Mouse (Mus musculus) left cerebral cortex, postnatal 36 days (tissue): ENCODE results near the gene Gm20547. TPM values are rescaled to one million over a fixed set of nuclear protein-coding genes. Genes with fewer than 3 reads are reported as not detected.

Experiments
- DNase-seq, 2 experiments: peaks; one replicate each; pipeline ENCODE4 v3.0.0; 2021 to 2022; ENCODE audit warnings: low spot score in 2 of 2, mixed read lengths in 1 of 2
- intact Hi-C: fragments of 180-260 bp; cut with DNase I; formaldehyde crosslinking; loops from one replicate; pipeline ENCODE4 v1.15.1; 2025
- total RNA-seq, 2 experiments: library from RNA; stranded (reverse); gene quantifications; 2 replicates each; pipeline ENCODE4 v1.2.3; 2021

Gene Gm20547
- total RNA-seq, 2 experiments from 2014 or later: not detected

- intact Hi-C loops: loop anchor here (5.0 kb wide), 3 partner anchors 54 to 339 kb away; partner anchors contain the start of genes Nfkbil1, Ppt2 and Prrt1
- DNase-seq: peak; percentile 86 to 90
These were observed 16.3 kb upstream of the Gm20547 start, which contains the start of the genes C2 and Ehmt2 for GRCm38 (mm10) chr17:34898160-34898586. Gene C2, minus strand, starts transcription at chr17:34898265. Gene Ehmt2, plus strand, starts transcription at chr17:34898469.

- intact Hi-C loops: loop anchor here (5.0 kb wide), 3 partner anchors 55 to 340 kb away; partner anchors contain the start of genes Nfkbil1, Ppt2 and Prrt1
- peak in 1 of 2 experiments; percentile 49 for DNase-seq
These were observed 15.7 kb upstream of the Gm20547 start for GRCm38 (mm10) chr17:34897373-34898159.

DNA sequence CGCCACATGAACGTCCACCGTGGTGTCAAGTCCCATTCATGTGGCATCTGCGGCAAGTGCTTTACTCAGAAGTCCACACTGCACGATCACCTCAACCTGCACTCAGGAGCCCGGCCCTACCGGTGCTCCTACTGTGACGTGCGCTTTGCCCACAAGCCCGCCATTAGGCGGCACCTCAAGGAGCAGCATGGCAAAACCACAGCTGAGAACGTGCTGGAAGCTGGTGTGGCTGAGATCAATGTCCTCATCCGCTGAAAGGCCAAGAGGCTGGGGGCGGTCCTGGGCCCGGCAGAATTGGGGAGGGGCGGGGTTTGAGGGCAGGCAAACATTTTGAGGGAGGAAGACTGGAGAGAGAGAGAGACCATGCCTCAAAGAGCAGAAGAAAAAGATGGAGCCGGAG lies 14.5 kb upstream of the Gm20547 start:
- no peak for DNase-seq
- intact Hi-C loops: loop anchor here (5.0 kb wide), 3 partner anchors 56 to 341 kb away; partner anchors contain the start of genes Nfkbil1, Ppt2 and Prrt1

DNA sequence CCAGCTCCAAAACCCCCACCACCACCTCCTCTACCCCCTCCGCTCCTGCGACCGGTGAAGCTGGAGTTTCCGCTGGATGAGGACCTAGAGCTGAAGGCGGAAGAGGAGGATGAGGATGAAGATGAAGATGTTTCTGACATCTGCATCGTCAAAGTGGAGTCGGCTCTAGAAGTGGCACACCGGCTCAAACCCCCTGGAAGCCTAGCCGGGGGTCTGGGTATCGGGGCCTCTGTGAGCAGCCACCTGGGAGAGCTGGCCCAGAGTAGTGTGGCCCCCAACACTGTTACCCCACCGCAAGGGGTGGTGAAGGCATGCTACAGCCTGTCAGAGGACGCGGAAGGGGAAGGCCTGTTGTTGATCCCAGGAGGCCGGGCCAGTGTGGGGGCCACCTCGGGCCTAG lies 13.9 kb upstream of the Gm20547 start:
- intact Hi-C loops: loop anchor here (5.0 kb wide), 3 partner anchors 57 to 342 kb away; partner anchors contain the start of genes Nfkbil1, Ppt2 and Prrt1
- no peak for DNase-seq

DNA sequence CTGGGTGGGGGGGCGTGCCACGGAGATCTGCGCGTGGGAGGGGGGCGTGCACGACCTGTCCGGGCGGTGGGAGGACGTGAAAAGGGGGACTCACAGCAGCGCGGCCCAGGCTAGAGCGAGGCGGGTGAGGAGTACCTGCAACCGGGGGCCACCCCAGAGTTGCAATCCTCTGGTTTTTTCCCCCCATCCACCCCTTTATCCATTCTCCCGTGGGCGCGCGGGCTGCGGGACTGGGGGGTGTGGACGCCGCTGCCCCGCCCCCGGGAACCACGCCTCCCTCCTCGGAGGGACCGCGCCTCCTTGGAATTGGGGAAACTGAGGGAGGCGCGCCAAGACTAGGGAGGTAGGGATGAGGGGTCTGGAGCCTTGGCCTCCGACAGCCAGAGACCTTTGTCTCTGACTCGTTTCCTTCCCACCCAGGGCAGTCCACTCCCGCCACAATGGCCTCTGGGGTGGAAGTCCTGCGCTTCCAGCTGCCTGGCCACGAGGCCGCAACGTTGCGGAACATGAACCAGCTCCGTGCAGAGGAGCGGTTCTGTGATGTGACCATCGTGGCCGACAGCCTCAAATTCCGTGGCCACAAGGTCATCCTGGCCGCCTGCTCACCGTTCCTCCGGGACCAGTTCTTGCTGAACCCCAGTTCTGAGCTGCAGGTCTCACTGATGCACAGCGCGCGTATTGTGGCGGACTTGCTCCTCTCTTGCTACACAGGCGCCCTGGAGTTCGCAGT lies 13.1 kb upstream of the Gm20547 start:
- DNase-seq: peak; percentile 33 to 56
- intact Hi-C loops: loop anchor here (5.0 kb wide), 5 partner anchors 43 to 342 kb away; partner anchors contain the start of genes Dxo, Nelfe, Nfkbil1 and Ppt2

GRCm38 (mm10) chr17:34894074-34894597 lies 12.3 kb upstream of the Gm20547 start:
- intact Hi-C loops: loop anchor here (5.0 kb wide), 2 partner anchors 42 to 57 kb away; partner anchors contain the start of genes Dxo, Nelfe, Skiv2l and Stk19
- peak; percentile 90 to 93 for DNase-seq

- intact Hi-C loops: loop anchor here (5.0 kb wide), 2 partner anchors 41 to 56 kb away; partner anchors contain the start of genes Dxo, Nelfe, Skiv2l and Stk19
- no peak for DNase-seq
These were observed 11.4 kb upstream of the Gm20547 start for GRCm38 (mm10) chr17:34893072-34893824.

GRCm38 (mm10) chr17:34891377-34891776 lies 9.5 kb upstream of the Gm20547 start:
- intact Hi-C loops: loop anchor here (5.0 kb wide), 2 partner anchors 39 to 54 kb away; partner anchors contain the start of genes Dxo, Nelfe, Skiv2l and Stk19
- no peak for DNase-seq

DNA sequence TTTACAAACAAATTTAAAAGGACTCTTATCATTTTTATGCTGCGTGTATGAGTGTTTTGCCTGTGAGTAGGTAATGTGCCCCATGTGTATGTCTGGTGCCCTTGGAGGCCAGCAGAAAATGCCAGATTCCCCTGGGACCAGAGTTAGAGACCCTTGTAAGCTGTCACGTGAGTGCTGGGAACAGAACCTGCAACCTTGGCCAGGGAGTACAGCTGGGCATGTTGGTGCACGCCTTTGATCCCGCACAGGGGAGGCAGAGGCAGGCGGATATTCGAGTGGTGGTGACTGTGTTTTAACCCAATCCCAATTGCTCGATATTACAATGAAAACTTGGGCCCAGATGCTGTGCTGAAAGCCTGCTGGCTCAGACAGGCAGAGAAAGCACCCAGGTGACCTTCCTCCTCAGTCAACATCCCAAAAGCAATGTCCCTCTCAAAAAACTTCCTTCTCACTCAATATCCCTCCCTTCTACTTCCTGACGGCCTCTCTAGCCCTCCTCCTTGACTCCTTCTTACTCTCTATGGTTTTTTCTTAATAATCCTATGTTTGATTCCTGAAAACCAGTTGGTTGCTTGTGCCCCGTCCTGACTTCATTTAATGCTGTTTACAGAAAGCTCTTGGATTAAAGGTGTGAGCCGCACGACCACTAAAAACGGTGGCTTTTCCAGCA lies 8.4 kb upstream of the Gm20547 start:
- DNase-seq: no peak
- intact Hi-C loops: loop anchor here (5.0 kb wide), 2 partner anchors 38 to 53 kb away; partner anchors contain the start of genes Dxo, Nelfe, Skiv2l and Stk19

- no peak for DNase-seq
- intact Hi-C loops: no loop called here
These were observed 6.1 kb upstream of the Gm20547 start for GRCm38 (mm10) chr17:34887942-34888341.

GRCm38 (mm10) chr17:34885615-34886014 lies 3.8 kb upstream of the Gm20547 start:
- no peak for DNase-seq
- intact Hi-C loops: no loop called here

DNA sequence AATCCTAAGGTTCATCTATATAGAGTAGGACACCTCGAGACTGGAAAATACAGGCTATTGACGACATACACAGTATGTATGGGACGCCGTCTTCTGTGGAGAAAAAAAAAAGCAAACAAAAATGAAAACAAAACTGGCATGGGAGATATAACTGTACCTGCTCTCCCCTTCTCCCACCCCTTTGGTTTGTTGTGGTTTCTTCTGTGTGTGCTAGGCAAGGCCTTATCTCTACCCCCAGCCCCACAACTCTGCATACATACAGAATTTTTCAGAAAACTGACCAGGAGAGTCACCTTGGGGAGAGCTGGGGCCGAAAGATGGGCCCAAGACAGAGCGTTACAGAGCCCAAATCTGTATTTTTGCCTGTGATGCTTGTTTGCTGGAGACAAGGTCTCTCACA lies 2.9 kb upstream of the Gm20547 start:
- no peak for DNase-seq
- intact Hi-C loops: no loop called here

DNA sequence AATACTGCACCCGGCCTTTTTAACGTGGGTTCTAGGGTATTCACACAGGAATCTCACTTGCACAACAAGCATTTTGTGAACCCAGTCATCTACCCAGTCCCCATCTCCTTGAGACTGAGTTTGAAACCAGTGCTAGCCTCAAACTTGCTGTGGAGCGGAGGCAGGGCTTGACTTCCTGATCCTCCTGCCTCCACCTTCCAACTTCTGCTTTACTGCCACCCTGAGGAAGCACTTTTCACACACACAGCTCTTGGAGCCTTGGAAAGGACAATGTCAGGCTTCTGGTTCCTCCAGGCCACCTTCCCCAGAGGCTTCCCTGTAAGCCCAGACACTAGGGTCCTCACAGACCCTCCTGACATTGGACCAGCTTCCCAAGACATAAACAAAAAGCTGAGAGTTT lies 1.5 kb upstream of the Gm20547 start:
- intact Hi-C loops: no loop called here
- no peak for DNase-seq

DNA sequence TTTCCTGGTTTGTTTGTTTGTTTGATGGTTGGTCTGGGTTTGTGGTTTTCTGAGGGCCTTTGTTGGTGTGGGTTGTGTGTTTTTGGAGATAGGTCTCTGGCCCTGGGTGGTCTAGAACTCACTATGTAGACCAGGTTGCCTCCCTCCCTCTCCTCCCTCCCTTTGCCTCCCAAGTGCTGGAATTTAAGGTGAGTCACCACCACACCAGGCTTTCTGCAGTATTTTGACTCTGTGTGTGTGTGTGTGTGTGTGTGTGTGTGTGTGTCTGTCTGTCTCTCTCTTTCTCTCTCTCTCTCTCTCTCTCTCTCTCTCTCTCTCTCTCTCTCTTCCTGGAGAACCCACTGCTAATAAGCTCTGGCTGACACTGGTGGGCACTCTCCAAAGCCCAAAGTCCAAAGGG lies 676 bp downstream of the Gm20547 start:
- no peak for DNase-seq
- intact Hi-C loops: no loop called here

DNA sequence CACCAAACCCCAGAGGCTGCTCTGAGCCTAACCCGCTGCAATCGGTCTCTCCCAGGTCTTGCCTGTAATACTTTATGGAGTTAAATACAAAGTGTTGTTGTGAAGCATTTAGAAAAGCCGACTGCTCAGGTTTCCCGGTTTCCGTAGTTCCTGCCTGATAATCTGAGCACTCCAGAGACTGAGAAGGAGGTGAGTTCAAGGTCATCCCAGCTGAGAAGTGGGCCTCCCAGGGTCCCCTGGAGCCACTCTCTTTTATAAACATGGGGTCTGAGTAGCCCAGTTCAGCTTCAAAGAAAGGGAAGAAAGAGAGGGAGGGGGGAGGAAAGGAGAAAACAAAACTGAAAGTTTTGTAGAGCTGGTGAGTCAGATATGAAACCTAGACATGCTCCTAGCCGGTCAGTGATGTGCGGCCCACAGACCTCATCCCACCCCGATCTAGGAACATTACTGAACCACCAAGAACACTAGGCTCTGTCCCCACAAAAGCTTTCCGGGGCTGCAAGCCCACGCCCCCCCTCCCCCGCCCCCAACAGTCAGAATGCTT lies 2.4 kb downstream of the Gm20547 start, which contains the start of gene Zbtb12:
Gene Zbtb12, plus strand, starts transcription at position 148 of the 544 bp plus-strand sequence.
- no peak for DNase-seq
- intact Hi-C loops: no loop called here

DNA sequence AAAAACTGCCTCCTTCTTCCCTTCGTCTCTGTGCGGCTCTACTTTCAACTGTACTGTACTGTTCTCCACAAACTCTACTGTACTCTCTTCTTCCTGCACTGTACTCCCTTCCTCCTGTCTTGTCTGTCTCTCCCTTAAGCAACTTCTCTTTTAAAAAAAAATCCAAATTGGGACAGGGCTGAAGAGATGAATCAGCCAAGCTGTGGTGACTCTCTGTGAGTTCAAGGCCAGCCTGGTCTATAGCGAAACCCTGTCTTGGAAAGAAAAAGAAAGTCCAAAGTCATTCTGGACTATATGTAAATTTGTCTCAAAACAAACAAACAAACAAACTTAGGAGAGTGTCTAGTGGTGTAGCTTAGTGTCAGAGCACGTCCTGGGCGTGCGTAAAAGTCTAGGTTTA lies 7.5 kb downstream of the Gm20547 start:
- intact Hi-C loops: no loop called here
- DNase-seq: no peak

- DNase-seq: no peak
- intact Hi-C loops: no loop called here
These were observed 15.9 kb downstream of the Gm20547 start for GRCm38 (mm10) chr17:34865981-34866380.
